Mouse (Mus musculus) forebrain, embryonic 12.5 days (tissue): Measurements from ENCODE around the gene Pfas. TPM values are rescaled to one million over a fixed set of nuclear protein-coding genes. Genes with fewer than 3 reads are reported as not detected.
A peak's percentile ranks its signal among the peaks of the same experiment; 100 is the strongest.
"Not testable (repeated sequence)": the region's sequence is repeated elsewhere in the genome, so short reads cannot be mapped to it uniquely, and the experiment has no call there.

Experiments used
- ATAC-seq: fragments of 200-750 bp; cut with Nextera tagmentation; 2 replicates; pipeline ENCODE4 v1.8.0; 2017; ENCODE audit warnings: moderate TSS enrichment; ENCODE audit not compliant: low FRiP score
- H3K27ac ChIP-seq: fragments of 300-500 bp; sonication (generic); 2 replicates; pipeline ENCODE4 v1.5.1; 2016; ENCODE audit warnings: mild to moderate bottlenecking
- H3K27me3 ChIP-seq: fragments of 300-500 bp; sonication (generic); 2 replicates; pipeline ENCODE4 v1.6.1; 2016; ENCODE audit warnings: mild to moderate bottlenecking
- H3K36me3 ChIP-seq: fragments of 300-500 bp; sonication (generic); replicated peaks from 2 replicates; pipeline ENCODE4 v1.6.1; 2016; ENCODE audit warnings: mild to moderate bottlenecking
- H3K4me1 ChIP-seq: fragments of 300-500 bp; sonication (generic); 2 replicates; pipeline ENCODE4 v1.6.1; 2016
- H3K4me2 ChIP-seq: fragments of 300-500 bp; sonication (generic); 2 replicates; pipeline ENCODE4 v1.6.1; 2016; ENCODE audit warnings: mild to moderate bottlenecking, moderate library complexity
- H3K4me3 ChIP-seq: fragments of 300-500 bp; sonication (generic); replicated peaks from 2 replicates; pipeline ENCODE4 v1.5.1; 2016; ENCODE audit warnings: mild to moderate bottlenecking
- H3K9ac ChIP-seq: fragments of 300-500 bp; sonication (generic); 2 replicates; pipeline ENCODE4 v1.6.1; 2016; ENCODE audit warnings: mild to moderate bottlenecking
- H3K9me3 ChIP-seq: fragments of 300-500 bp; sonication (generic); 2 replicates; pipeline ENCODE4 v1.6.1; 2016
- WGBS: fragments of 180-500 bp; shearing (Covaris S2); methylation state at CpG from one replicate; pipeline ENCODE4 v1.1.7; 2016; 5-methylcytosine and 5-hydroxymethylcytosine counted together
- polyA plus RNA-seq: library from polyadenylated mRNA; unstranded; fragments of >200 nt; fragmentation: Nextera tagmentation; extraction: Ambion mirVana; gene quantifications from 2 replicates; pipeline ENCODE4 v1.2.1, GENCODE M21; 2016

Pfas gene
- polyA plus RNA-seq, 1 experiment from 2014 or later = 35.4 TPM

GRCm38 (mm10) chr11:69010400-69011323 lies 2.4 kb upstream of the Pfas start:
- Histone ChIP-seq H3K36me3 (no peaks in the 10 kb centered on the region), H3K9me3 (no peaks in the 10 kb centered on the region), H3K27ac (no peak overlapping the region), H3K4me1 (peaks cover 29% of the 10 kb centered on the region), H3K4me3 (no peak overlapping the region), H3K27me3 (no peaks in the 10 kb centered on the region), H3K4me2 (no peak overlapping the region; the same call in 1 of the 2 replicates), H3K9ac (no peak overlapping the region)
- WGBS = 90% methylated on average over 15 of the region's 15 CpGs
- ATAC-seq = no peak

DNA sequence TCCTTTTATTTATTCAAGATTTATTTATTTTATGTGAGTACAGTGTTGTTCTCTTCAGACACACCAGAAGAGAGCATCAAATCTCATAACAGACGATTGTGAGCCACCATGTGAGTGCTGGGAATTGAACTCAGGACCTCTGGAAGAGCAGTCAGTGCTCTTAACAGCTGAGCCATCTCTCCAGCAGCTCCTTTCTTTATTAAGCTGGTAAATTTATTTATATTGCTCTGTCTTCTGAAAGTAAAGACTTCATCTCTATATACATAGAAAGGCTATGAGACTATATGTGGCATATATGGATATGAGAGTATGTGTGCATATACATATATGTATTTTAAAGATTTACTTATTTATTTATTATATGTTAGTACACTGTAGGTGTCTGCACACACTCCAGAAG lies 1.2 kb upstream of the Pfas start:
- 86% methylated on average over 1 of the region's 1 CpGs for WGBS
- Histone ChIP-seq H3K4me2 (no peak overlapping the region), H3K9ac (no peak overlapping the region), H3K4me1 (peaks cover 23% of the 10 kb centered on the region), H3K27ac (no peak overlapping the region), H3K9me3 (no peaks in the 10 kb centered on the region), H3K36me3 (0 out of 2 replicates have a peak, but pooled peaks cover 3% of the 10 kb centered on the region), H3K4me3 (no peak overlapping the region), H3K27me3 (no peaks in the 10 kb centered on the region)
- no peak for ATAC-seq

DNA sequence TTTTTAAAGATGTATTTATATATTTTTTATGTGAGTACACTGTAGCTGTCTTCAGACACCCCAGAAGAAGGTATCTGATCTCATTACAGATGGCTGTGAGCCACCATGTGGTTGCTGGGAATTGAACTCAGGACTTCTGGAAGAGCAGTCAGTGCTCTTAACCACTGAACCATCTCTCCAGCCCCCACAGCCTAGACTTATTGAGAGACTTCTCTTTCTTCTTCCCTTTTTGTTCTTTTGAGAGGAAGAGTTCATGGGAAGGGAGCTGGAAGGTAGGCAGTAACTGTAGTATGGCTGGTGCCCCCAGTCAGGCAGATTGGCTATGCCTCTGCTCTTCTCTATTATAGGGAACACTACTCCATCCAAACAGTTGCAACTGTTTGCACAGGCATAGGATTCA lies 1.7 kb downstream of the Pfas start:
- not testable (repeated sequence) for H3K27ac ChIP-seq, H3K4me3 ChIP-seq, H3K4me2 ChIP-seq, ATAC-seq, H3K9ac ChIP-seq, H3K9me3 ChIP-seq, H3K27me3 ChIP-seq
- Histone ChIP-seq H3K4me1 (peaks cover 20% of the 10 kb centered on the region), H3K36me3 (peaks cover 19% of the 10 kb centered on the region)

DNA sequence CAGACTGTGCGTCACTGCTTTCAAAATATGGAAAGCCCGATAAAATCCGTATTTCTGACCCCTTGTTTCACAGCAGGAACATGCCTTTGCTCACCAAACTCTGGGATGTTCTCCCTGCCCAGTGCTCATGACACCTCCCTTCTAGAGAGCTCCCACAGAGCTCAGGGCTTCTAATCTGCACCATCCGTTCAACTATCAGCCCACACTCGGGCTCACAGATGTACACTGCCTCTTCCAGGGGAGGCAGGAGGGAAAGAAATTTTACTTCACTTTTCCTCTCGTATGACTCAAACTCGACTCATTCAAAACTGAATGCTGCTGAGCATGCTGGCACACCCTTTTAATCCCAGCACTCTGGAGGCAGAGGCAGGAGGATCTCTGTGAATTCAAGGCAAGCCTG lies 3.1 kb downstream of the Pfas start:
- H3K27me3 ChIP-seq = no peaks in the 10 kb centered on the region
- H3K9ac ChIP-seq = no peak overlapping the region
- H3K27ac ChIP-seq = no peak overlapping the region
- H3K4me3 ChIP-seq = no peak overlapping the region
- H3K4me1 ChIP-seq = peaks cover 13% of the 10 kb centered on the region
- H3K4me2 ChIP-seq = no peak overlapping the region
- 88% methylated on average over 7 of the region's 7 CpGs for WGBS
- no peak for ATAC-seq
- H3K36me3 ChIP-seq = peaks cover 33% of the 10 kb centered on the region
- no peaks in the 10 kb centered on the region for H3K9me3 ChIP-seq

DNA sequence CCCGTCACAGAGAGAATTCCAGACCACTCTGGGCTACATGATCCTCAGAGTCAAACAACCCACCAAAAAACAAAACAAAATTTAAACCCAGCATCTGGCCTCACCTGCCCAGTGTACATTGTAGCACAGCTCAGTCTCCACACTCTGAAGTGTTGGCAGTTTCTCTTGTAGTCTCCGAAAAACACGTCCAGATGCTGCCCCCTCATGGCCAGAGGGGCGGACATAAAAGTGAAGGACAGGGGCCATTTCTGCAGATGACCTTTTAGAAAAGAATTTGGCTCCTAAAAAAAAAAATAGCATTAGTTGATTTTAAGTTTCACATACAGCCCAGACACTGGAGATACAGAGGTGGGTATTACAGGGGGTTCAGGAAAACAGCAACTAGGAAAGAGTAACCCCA lies 4.7 kb downstream of the Pfas start:
- Histone ChIP-seq H3K9ac (no peak overlapping the region), H3K4me2 (no peak overlapping the region), H3K4me3 (no peak overlapping the region), H3K36me3 (peaks cover 49% of the 10 kb centered on the region), H3K4me1 (peaks cover 13% of the 10 kb centered on the region), H3K9me3 (no peaks in the 10 kb centered on the region), H3K27me3 (no peaks in the 10 kb centered on the region), H3K27ac (no peak overlapping the region)
- ATAC-seq = no peak
- WGBS = 63% methylated on average over 4 of the region's 4 CpGs

DNA sequence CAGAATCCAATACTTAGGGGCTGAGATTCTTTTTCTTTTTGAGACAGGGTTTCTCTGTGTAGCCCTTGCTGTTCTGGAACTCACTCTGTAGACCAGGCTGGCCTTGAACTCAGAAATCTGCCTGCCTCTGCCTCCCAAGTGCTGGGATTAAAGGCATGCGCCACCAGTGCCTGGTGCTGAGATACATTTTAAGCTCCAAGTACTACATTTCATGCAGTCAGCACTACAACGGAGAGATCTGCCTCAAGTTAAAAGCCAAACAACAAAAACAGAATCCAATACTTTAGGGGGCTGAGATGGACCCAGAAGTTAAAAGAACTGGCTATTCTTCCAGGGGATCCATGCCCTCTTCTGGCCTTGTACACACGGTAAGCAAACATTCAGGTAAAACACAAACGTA lies 5.5 kb downstream of the Pfas start:
- H3K9me3 ChIP-seq, H3K4me2 ChIP-seq, H3K27me3 ChIP-seq, ATAC-seq, H3K4me3 ChIP-seq, H3K9ac ChIP-seq, H3K27ac ChIP-seq: not testable (repeated sequence)
- H3K36me3 ChIP-seq = peaks cover 57% of the 10 kb centered on the region
- peaks cover 11% of the 10 kb centered on the region for H3K4me1 ChIP-seq
- 95% methylated on average over 4 of the region's 4 CpGs for WGBS

DNA sequence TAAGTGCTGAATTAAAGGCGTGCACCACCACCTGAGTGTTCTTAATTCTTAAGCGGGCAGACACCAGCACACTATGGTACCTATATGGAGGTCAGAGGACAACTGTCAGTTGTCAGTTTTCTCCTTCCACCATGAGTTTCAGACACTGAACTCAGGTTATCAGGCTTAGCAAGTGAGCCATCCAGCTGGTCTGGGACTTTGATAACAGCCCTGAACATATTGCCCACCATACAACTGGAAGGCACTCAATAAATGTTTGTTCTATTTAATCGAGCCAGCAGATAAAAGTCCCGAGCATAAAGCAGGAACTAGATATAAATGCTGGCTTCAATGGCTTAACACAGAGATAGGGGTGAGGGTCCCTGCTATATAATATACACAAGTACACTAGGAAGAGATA lies 11.2 kb downstream of the Pfas start:
- H3K27me3 ChIP-seq = no peaks in the 10 kb centered on the region
- H3K27ac ChIP-seq = no peak overlapping the region
- no peak overlapping the region for H3K4me3 ChIP-seq
- H3K4me2 ChIP-seq = no peak overlapping the region
- ATAC-seq = no peak
- H3K36me3 ChIP-seq = peaks cover 96% of the 10 kb centered on the region
- no peak overlapping the region for H3K9ac ChIP-seq
- H3K9me3 ChIP-seq = no peaks in the 10 kb centered on the region
- H3K4me1 ChIP-seq = no peaks in the 10 kb centered on the region
- 96% methylated on average over 4 of the region's 4 CpGs for WGBS

DNA sequence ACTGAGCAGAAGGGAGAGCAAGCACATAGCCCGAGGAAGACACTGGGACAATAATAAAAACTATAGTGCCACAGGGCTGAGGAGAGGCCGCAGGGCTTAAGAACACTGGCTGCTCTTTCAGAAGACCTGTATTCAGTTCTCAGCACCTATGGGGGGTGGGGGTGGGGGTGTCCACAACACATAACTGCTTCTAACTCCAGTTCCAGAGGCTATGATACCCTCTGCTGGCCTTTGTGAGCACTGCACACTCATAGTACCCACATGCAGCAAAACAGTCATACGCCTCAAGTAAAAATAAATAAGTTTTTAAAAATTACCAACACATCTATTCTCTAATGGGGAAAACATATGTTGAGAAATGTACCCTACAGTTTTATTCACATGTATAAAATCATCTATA lies 13.9 kb downstream of the Pfas start:
- Histone ChIP-seq H3K9me3 (no peaks in the 10 kb centered on the region), H3K4me1 (no peaks in the 10 kb centered on the region), H3K27ac (no peak overlapping the region), H3K36me3 (peaks cover 96% of the 10 kb centered on the region), H3K4me3 (no peak overlapping the region), H3K27me3 (no peaks in the 10 kb centered on the region), H3K9ac (no peak overlapping the region), H3K4me2 (no peak overlapping the region)
- no peak for ATAC-seq
- WGBS = 98% methylated on average over 3 of the region's 3 CpGs

DNA sequence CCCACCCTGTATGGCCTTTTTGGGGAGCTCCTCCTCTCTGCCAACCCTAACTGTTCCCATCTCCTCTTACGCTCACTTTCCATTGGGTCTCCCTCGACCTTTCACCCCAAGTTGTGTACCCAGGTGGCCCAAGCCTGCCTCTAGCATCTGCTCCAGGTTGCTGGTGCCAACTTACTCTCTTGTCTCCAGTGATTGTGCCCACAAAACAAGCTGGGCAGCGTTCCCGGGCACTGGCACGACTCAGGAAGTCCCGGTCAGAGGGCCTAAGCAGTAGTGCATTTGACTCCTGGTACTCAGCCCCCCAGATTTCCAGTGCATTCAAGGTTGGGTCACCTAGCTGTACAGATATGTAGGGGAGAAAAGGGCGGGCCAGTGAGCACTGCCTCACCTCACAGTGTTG lies 15.1 kb downstream of the Pfas start:
- H3K9me3 ChIP-seq = no peaks in the 10 kb centered on the region
- no peak for ATAC-seq
- no peaks in the 10 kb centered on the region for H3K27me3 ChIP-seq
- no peak overlapping the region for H3K9ac ChIP-seq
- 90% methylated on average over 7 of the region's 7 CpGs for WGBS
- no peak overlapping the region for H3K4me3 ChIP-seq
- peaks cover 94% of the 10 kb centered on the region for H3K36me3 ChIP-seq
- H3K4me1 ChIP-seq = no peaks in the 10 kb centered on the region
- H3K27ac ChIP-seq = no peak overlapping the region
- H3K4me2 ChIP-seq = no peak overlapping the region

GRCm38 (mm10) chr11:68988341-68988740 lies 19.9 kb downstream of the Pfas start:
- no peak for ATAC-seq
- no peaks in the 10 kb centered on the region for H3K9me3 ChIP-seq
- H3K4me3 ChIP-seq = no peak overlapping the region
- no peaks in the 10 kb centered on the region for H3K27me3 ChIP-seq
- 94% methylated on average over 17 of the region's 17 CpGs for WGBS
- H3K36me3 ChIP-seq = peaks cover 74% of the 10 kb centered on the region
- no peak overlapping the region for H3K27ac ChIP-seq
- no peaks in the 10 kb centered on the region for H3K4me1 ChIP-seq
- no peak overlapping the region for H3K4me2 ChIP-seq
- H3K9ac ChIP-seq = no peak overlapping the region

DNA sequence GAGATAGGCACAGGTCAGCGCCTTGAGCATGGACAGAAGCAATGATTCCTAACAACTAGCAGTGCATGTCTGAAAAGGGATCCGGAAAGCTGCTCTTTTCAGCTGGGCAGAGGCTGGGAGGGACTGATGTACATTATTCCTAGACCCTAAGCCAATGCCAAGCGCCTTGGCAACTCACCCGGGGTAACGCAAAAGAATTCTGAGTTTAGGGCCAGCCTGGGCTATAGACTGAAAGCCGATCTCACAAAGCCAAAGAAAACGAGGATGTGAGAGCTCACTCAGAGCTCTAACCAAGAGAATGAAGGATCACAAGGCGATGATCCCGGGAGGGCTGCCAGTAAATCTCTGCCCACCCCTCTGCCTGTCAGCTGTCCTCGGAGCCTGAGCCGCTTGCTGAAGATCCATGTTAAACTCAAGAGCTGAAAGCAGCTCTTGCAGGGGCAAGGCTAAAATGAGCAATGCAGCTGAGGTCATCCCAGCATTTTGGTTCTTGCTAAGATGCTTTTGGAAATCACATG lies 20.8 kb downstream of the Pfas start:
- 92% methylated on average over 11 of the region's 11 CpGs for WGBS
- no peak overlapping the region for H3K4me3 ChIP-seq
- H3K9me3 ChIP-seq = no peaks in the 10 kb centered on the region
- no peaks in the 10 kb centered on the region for H3K27me3 ChIP-seq
- no peaks in the 10 kb centered on the region for H3K4me1 ChIP-seq
- ATAC-seq = no peak
- H3K36me3 ChIP-seq = peaks cover 64% of the 10 kb centered on the region
- H3K27ac ChIP-seq = no peak overlapping the region
- H3K9ac ChIP-seq = no peak overlapping the region
- no peak overlapping the region for H3K4me2 ChIP-seq

DNA sequence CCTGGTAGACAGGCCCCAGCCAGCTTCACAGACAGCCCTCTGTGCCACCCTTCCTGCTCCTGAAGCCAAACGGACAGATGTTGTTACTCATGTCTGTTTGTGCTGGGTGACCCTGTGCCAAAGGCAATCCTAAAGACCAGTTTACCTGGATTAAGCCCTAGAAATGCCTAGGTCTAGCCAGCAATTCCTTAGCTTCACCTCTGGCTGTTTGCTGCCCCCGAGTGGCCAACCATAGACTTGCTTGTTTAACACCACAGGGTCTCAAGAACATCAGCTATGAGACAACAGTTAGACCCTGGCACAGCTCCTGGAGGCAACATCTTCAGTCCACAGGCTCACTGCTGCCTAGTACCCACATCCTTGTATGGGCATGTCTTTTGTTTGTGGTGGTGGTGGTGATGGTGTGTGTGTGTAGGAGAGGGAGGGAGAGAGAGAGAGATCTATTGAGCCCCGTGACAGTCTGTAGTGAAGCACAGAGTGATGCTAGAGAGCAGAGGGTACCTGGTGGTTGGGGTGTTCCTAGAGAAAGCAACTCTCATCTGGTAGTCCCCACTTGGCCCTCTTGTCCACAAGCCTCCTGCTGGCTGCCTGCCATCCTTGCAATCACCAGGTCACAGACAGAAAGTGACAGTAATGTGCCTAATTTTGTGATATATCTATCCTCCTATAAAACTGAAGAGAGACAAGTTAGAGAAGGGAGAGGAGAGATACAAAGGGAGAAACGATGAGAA lies 25.5 kb downstream of the Pfas start:
- ATAC-seq = 0 out of 2 replicates have a peak, but pooled peaks have one; percentile 60
- no peak overlapping the region for H3K4me3 ChIP-seq
- 33% methylated on average over 4 of the region's 4 CpGs for WGBS

More for the DNA sequence above, 25.5 kb downstream of the Pfas start:
- no peaks in the 10 kb centered on the region for H3K9me3 ChIP-seq
- no peaks in the 10 kb centered on the region for H3K4me1 ChIP-seq
- no peak overlapping the region for H3K9ac ChIP-seq
- H3K27ac ChIP-seq = no peak overlapping the region
- no peak overlapping the region for H3K4me2 ChIP-seq
- H3K27me3 ChIP-seq = no peaks in the 10 kb centered on the region
- peaks cover 20% of the 10 kb centered on the region for H3K36me3 ChIP-seq
